Comparison of ENCODE assay signal across 8 mouse cellular contexts in genomic region chr10:12878661-12879312, GRCm38 (mm10). TPM values are rescaled to one million over a fixed set of nuclear protein-coding genes. Genes with fewer than 3 reads are reported as not detected.
DNase-seq lines count a peak whose midpoint lies in the region; ATAC-seq lines count a peak whose summit lies in the region.

No protein-coding gene starts in this region.

- peak overlapping the region; percentile 26; the same call in 1 of the 2 replicates for H3K4me2 ChIP-seq in forebrain, embryonic 16.5 days (ENCODE audit: low read length)
- H3K4me2 ChIP-seq in hindbrain, embryonic 13.5 days, result 0 out of 2 replicates have a peak overlapping the region, but pooled peaks have one; percentile 19
- peak overlapping the region; percentile 31 for H3K4me2 ChIP-seq in neural tube, embryonic 15.5 days

- WGBS in forebrain, embryonic 16.5 days, result 4% methylated on average over 14 of the region's 14 CpGs
- WGBS in hindbrain, embryonic 13.5 days, result 8% methylated on average over 14 of the region's 14 CpGs
- 9% methylated on average over 14 of the region's 14 CpGs for WGBS in neural tube, embryonic 15.5 days

- DNase-seq in urinary bladder, postnatal 14 days (ENCODE audit: low spot score), result peak; percentile 58
- DNase-seq in urinary bladder, adult 2 months (ENCODE audit: low spot score), result no peak
- no peak for DNase-seq in left cerebral cortex, adult 8-10 months (ENCODE audit: low spot score in 2 of 2)
- no peak for DNase-seq in cerebellum, adult 8-10 months

- H3K27ac ChIP-seq in forebrain, embryonic 16.5 days (ENCODE audit: low read length), result no peak overlapping the region
- H3K27ac ChIP-seq in hindbrain, embryonic 13.5 days, result no peak overlapping the region
- H3K27ac ChIP-seq in neural tube, embryonic 15.5 days (replicated peaks), result no peak overlapping the region

- H3K9ac ChIP-seq in forebrain, embryonic 16.5 days (replicated peaks; ENCODE audit: low read depth, low read length), result no peak overlapping the region
- H3K9ac ChIP-seq in hindbrain, embryonic 13.5 days, result no peak overlapping the region
- no peak overlapping the region for H3K9ac ChIP-seq in neural tube, embryonic 15.5 days (replicated peaks)

- H3K27me3 ChIP-seq in forebrain, embryonic 16.5 days (replicated peaks; ENCODE audit: control insufficient read depth, insufficient read depth, low read length), result no peaks in the 10 kb centered on the region
- H3K27me3 ChIP-seq in hindbrain, embryonic 13.5 days, result 0 out of 2 replicates have a peak, but pooled peaks cover 9% of the 10 kb centered on the region
- H3K27me3 ChIP-seq in neural tube, embryonic 15.5 days (replicated peaks), result 0 out of 2 replicates have a peak, but pooled peaks cover 3% of the 10 kb centered on the region

- H3K4me1 ChIP-seq in forebrain, embryonic 16.5 days (replicated peaks; ENCODE audit: control insufficient read depth, insufficient read depth, low read length), result peaks cover 4% of the 10 kb centered on the region
- 0 out of 2 replicates have a peak, but pooled peaks cover 4% of the 10 kb centered on the region for H3K4me1 ChIP-seq in hindbrain, embryonic 13.5 days (replicated peaks)
- peaks cover 3% of the 10 kb centered on the region for H3K4me1 ChIP-seq in neural tube, embryonic 15.5 days

- H3K9me3 ChIP-seq in forebrain, embryonic 16.5 days (ENCODE audit: control insufficient read depth, low read length), result no peaks in the 10 kb centered on the region
- H3K9me3 ChIP-seq in hindbrain, embryonic 13.5 days, result no peaks in the 10 kb centered on the region
- H3K9me3 ChIP-seq in neural tube, embryonic 15.5 days (replicated peaks), result no peaks in the 10 kb centered on the region

- no peak overlapping the region for H3K4me3 ChIP-seq in forebrain, embryonic 16.5 days (replicated peaks; ENCODE audit: low read length)
- H3K4me3 ChIP-seq in hindbrain, embryonic 13.5 days, result no peak overlapping the region
- H3K4me3 ChIP-seq in neural tube, embryonic 15.5 days (replicated peaks), result no peak overlapping the region

- no peaks in the 10 kb centered on the region for H3K36me3 ChIP-seq in forebrain, embryonic 16.5 days (ENCODE audit: control insufficient read depth, insufficient read depth)
- no peaks in the 10 kb centered on the region for H3K36me3 ChIP-seq in hindbrain, embryonic 13.5 days
- H3K36me3 ChIP-seq in neural tube, embryonic 15.5 days, result no peaks in the 10 kb centered on the region

- peak; percentile 52 for ATAC-seq in forebrain, embryonic 16.5 days
- no peak for ATAC-seq in hindbrain, embryonic 13.5 days (ENCODE audit: low FRiP score)
- ATAC-seq in neural tube, embryonic 15.5 days (ENCODE audit: low FRiP score), result peak; percentile 17; the same call in 1 of the 2 replicates
- no peak for ATAC-seq in CD4-positive, CD25-positive, alpha-beta regulatory T cell, adult 4 months

RNA-seq across cellular contexts. Expression of gene Utrn, which starts 9.6 kb away (rescaled TPM):
- 41.1 and 53.0 TPM in 2 replicates for polyA plus RNA-seq in urinary bladder, adult 2 months (2012; rRNA removed)
- polyA plus RNA-seq in forebrain, embryonic 16.5 days (2015; fragmentation: Nextera tagmentation; extraction: Ambion mirVana), result 18.8 and 20.3 TPM in 2 replicates
- 30.1 and 31.4 TPM in 2 replicates for polyA plus RNA-seq in hindbrain, embryonic 13.5 days (2015; fragmentation: Nextera tagmentation; extraction: Ambion mirVana)
- 27.5 and 36.5 TPM in 2 replicates for polyA plus RNA-seq in neural tube, embryonic 15.5 days (2015; fragmentation: Nextera tagmentation; extraction: Ambion mirVana)
- 10 to 100 TPM; 69.4 to 88.4 (median 77.1) TPM for total RNA-seq in left cerebral cortex, adult 8-10 months (2022)
- polyA plus RNA-seq in CD4-positive, CD25-positive, alpha-beta regulatory T cell, adult 4 months (2017; shearing (Covaris generic)), result 100 to 1,000 TPM; 414 to 617 TPM

Comparison
In these comparisons a context has a peak if more than half of its experiments do, and no peak if none do; other contexts are left out.
1. ATAC-seq: peak in forebrain, embryonic 16.5 days (single experiment) and neural tube, embryonic 15.5 days (single experiment); none in hindbrain, embryonic 13.5 days (single experiment) and CD4-positive, CD25-positive, alpha-beta regulatory T cell, adult 4 months (single experiment).
2. Peak in every context shown above with its lines, with median percentiles within 50 percentile points of each other: H3K4me2 ChIP-seq.